Mouse (Mus musculus): ENCODE results near the gene Mxra8.

GRCm38 (mm10) chr4:155817533-155817932 is 21.9 kb upstream of the Mxra8 start:
- no peak for TF ChIP-seq CTCF (IDR thresholded peaks at IDR 0.05; ENCODE audit: extremely low read depth, insufficient read depth, low read length)
- TF ChIP-seq POLR2A (IDR thresholded peaks at IDR 0.05; ENCODE audit: extremely low read depth, insufficient read depth, low read length) = no peak
